Mouse (Mus musculus) heart, embryonic 14.5 days (tissue): ENCODE results near the gene Cgnl1. TPM values are rescaled to one million over a fixed set of nuclear protein-coding genes. Genes with fewer than 3 reads are reported as not detected.

Source experiments
- ATAC-seq: fragments of 200-750 bp; cut with Nextera tagmentation; 2 replicates; pipeline ENCODE4 v1.8.0; 2017; ENCODE audit warnings: low read depth, moderate TSS enrichment; ENCODE audit not compliant: insufficient number of reproducible peaks, insufficient read depth, low FRiP score
- H3K27ac ChIP-seq, 2 experiments: fragments of 200-500 bp in 1 of 2; fragments of 300-500 bp in 1 of 2; sonication (generic) in 1 of 2; replicated peaks in 1 of 2; 2 replicates each; pipeline ENCODE4 v1.5.1; 2012 to 2014; ENCODE audit warnings: low read depth in 2 of 2, low read length in 2 of 2, control low read depth in 1 of 2, mild to moderate bottlenecking in 1 of 2, mixed read lengths in 1 of 2; ENCODE audit not compliant: control insufficient read depth in 1 of 2, insufficient read depth in 1 of 2
- H3K27me3 ChIP-seq: fragments of 300-500 bp; sonication (generic); 2 replicates; pipeline ENCODE4 v1.6.1; 2014; ENCODE audit warnings: mild to moderate bottlenecking, low read length, control low read depth; ENCODE audit not compliant: control insufficient read depth, insufficient read depth
- H3K36me3 ChIP-seq: fragments of 300-500 bp; sonication (generic); 2 replicates; pipeline ENCODE4 v1.6.1; 2014; ENCODE audit warnings: mild to moderate bottlenecking, control low read depth, low read length, mixed read lengths; ENCODE audit not compliant: control insufficient read depth, insufficient read depth
- H3K4me1 ChIP-seq, 2 experiments: fragments of 200-500 bp in 1 of 2; fragments of 300-500 bp in 1 of 2; sonication (generic) in 1 of 2; 2 replicates each; pipeline ENCODE4 v1.6.1; 2012 to 2014; ENCODE audit warnings: low read length in 2 of 2, control low read depth in 1 of 2, mixed read lengths in 1 of 2; ENCODE audit not compliant: control insufficient read depth in 2 of 2, insufficient read depth in 2 of 2
- H3K4me2 ChIP-seq: fragments of 300-500 bp; sonication (generic); 2 replicates; pipeline ENCODE4 v1.6.1; 2014; ENCODE audit warnings: mild to moderate bottlenecking, low read length
- H3K4me3 ChIP-seq, 2 experiments: fragments of 200-500 bp in 1 of 2; fragments of 300-500 bp in 1 of 2; sonication (generic) in 1 of 2; 2 replicates each; pipeline ENCODE4 v1.5.1; 2012 to 2014; ENCODE audit warnings: low read length in 2 of 2, mild to moderate bottlenecking in 2 of 2, control low read depth in 1 of 2, low read depth in 1 of 2, moderate library complexity in 1 of 2; ENCODE audit not compliant: control insufficient read depth in 1 of 2, insufficient read depth in 1 of 2
- H3K9ac ChIP-seq: fragments of 300-500 bp; sonication (generic); 2 replicates; pipeline ENCODE4 v1.6.1; 2014; ENCODE audit warnings: mild to moderate bottlenecking, low read length
- H3K9me3 ChIP-seq: fragments of 300-500 bp; sonication (generic); 2 replicates; pipeline ENCODE4 v1.6.1; 2016; ENCODE audit warnings: low read length, control low read depth; ENCODE audit not compliant: control insufficient read depth
- WGBS: fragments of 180-500 bp; shearing (Covaris S2); extraction: QIAGEN DNeasy Blood & Tissue Kit; methylation state at CpG from one replicate; pipeline ENCODE4 v1.1.7; 2014; 5-methylcytosine and 5-hydroxymethylcytosine counted together
- polyA plus RNA-seq: library from polyadenylated mRNA; unstranded; fragments of >200 nt; fragmentation: Nextera tagmentation; extraction: Ambion mirVana; gene quantifications from 2 replicates; pipeline ENCODE4 v1.2.1, GENCODE M21; 2014

Gene Cgnl1
- polyA plus RNA-seq, 1 experiment from 2014 or later, result 37.6 TPM

- no peak for ATAC-seq
- Histone ChIP-seq H3K4me1 (peaks cover 26 to 52% of the 10 kb centered on the region in 2 experiments), H3K9me3 (no peaks in the 10 kb centered on the region), H3K4me3 (no peak overlapping the region), H3K4me2 (no peak overlapping the region), H3K36me3 (peaks cover 8% of the 10 kb centered on the region; the same call in 1 of the 2 replicates), H3K27ac (no peak overlapping the region), H3K27me3 (no peaks in the 10 kb centered on the region), H3K9ac (no peak overlapping the region)
- 91% methylated on average over 5 of the region's 5 CpGs for WGBS
These were observed 72.3 kb downstream of the Cgnl1 start for GRCm38 (mm10) chr9:71699087-71699486.

GRCm38 (mm10) chr9:71698116-71698515 is 73.3 kb downstream of the Cgnl1 start:
- Histone ChIP-seq H3K4me2 (no peak overlapping the region), H3K36me3 (peaks cover 4% of the 10 kb centered on the region), H3K27me3 (no peaks in the 10 kb centered on the region), H3K27ac (0 out of 4 replicates have a peak overlapping the region, but pooled peaks of 1 of the 2 experiments have one; percentile 9), H3K9ac (no peak overlapping the region), H3K4me1 (peaks cover 24 to 58% of the 10 kb centered on the region in 2 experiments), H3K4me3 (no peak overlapping the region), H3K9me3 (no peaks in the 10 kb centered on the region)
- WGBS, result 93% methylated on average over 3 of the region's 3 CpGs
- ATAC-seq, result no peak

GRCm38 (mm10) chr9:71697189-71697588 is 74.2 kb downstream of the Cgnl1 start:
- no peak overlapping the region for H3K9ac ChIP-seq
- peaks cover 5% of the 10 kb centered on the region for H3K36me3 ChIP-seq
- ATAC-seq, result no peak
- no peaks in the 10 kb centered on the region for H3K27me3 ChIP-seq
- WGBS, result 62% methylated on average over 2 of the region's 2 CpGs
- H3K4me3 ChIP-seq, result no peak overlapping the region
- H3K27ac ChIP-seq, result peak overlapping the region in 1 of 2 experiments; percentile 64; a peak in 2 of 4 replicates
- H3K9me3 ChIP-seq, result no peaks in the 10 kb centered on the region
- peaks cover 20 to 50% of the 10 kb centered on the region in 2 experiments for H3K4me1 ChIP-seq
- no peak overlapping the region for H3K4me2 ChIP-seq

- Histone ChIP-seq H3K9me3 (no peaks in the 10 kb centered on the region), H3K4me2 (no peak overlapping the region), H3K27ac (peak overlapping the region; percentile 35 to 64), H3K9ac (no peak overlapping the region), H3K27me3 (no peaks in the 10 kb centered on the region), H3K36me3 (peaks cover 5% of the 10 kb centered on the region), H3K4me3 (no peak overlapping the region), H3K4me1 (peaks cover 19 to 45% of the 10 kb centered on the region in 2 experiments)
- no peak for ATAC-seq
- WGBS, result 33% methylated on average over 6 of the region's 6 CpGs
These were observed 74.6 kb downstream of the Cgnl1 start for GRCm38 (mm10) chr9:71696762-71697161.

GRCm38 (mm10) chr9:71695133-71695532 is 76.3 kb downstream of the Cgnl1 start:
- Histone ChIP-seq H3K4me1 (peaks cover 24 to 50% of the 10 kb centered on the region in 2 experiments), H3K27me3 (no peaks in the 10 kb centered on the region), H3K4me2 (no peak overlapping the region), H3K36me3 (peaks cover 5% of the 10 kb centered on the region), H3K27ac (peak overlapping the region; percentile 63 to 64), H3K9me3 (no peaks in the 10 kb centered on the region), H3K9ac (peak overlapping the region; percentile 18; the same call in 1 of the 2 replicates), H3K4me3 (no peak overlapping the region)
- ATAC-seq, result no peak
- WGBS, result 73% methylated on average over 3 of the region's 3 CpGs

- H3K9ac ChIP-seq, result no peak overlapping the region
- no peaks in the 10 kb centered on the region for H3K9me3 ChIP-seq
- no peaks in the 10 kb centered on the region for H3K27me3 ChIP-seq
- H3K4me2 ChIP-seq, result no peak overlapping the region
- WGBS, result 42% methylated on average over 4 of the region's 4 CpGs
- peak; percentile 48 for ATAC-seq
- H3K4me3 ChIP-seq, result no peak overlapping the region
- peaks cover 8% of the 10 kb centered on the region for H3K36me3 ChIP-seq
- H3K27ac ChIP-seq, result peak overlapping the region; percentile 63 to 64
- peaks cover 28 to 57% of the 10 kb centered on the region in 2 experiments for H3K4me1 ChIP-seq
These were observed 77.2 kb downstream of the Cgnl1 start for GRCm38 (mm10) chr9:71694223-71694622.

GRCm38 (mm10) chr9:71693771-71694170 is 77.6 kb downstream of the Cgnl1 start:
- no peak overlapping the region for H3K9ac ChIP-seq
- no peaks in the 10 kb centered on the region for H3K27me3 ChIP-seq
- H3K4me3 ChIP-seq, result no peak overlapping the region
- 31% methylated on average over 4 of the region's 4 CpGs for WGBS
- ATAC-seq, result no peak
- H3K36me3 ChIP-seq, result peaks cover 10% of the 10 kb centered on the region
- no peaks in the 10 kb centered on the region for H3K9me3 ChIP-seq
- H3K4me2 ChIP-seq, result no peak overlapping the region
- H3K4me1 ChIP-seq, result peaks cover 28 to 57% of the 10 kb centered on the region in 2 experiments
- H3K27ac ChIP-seq, result peak overlapping the region; percentile 23 to 64

- 92% methylated on average over 7 of the region's 7 CpGs for WGBS
- Histone ChIP-seq H3K36me3 (peaks cover 10% of the 10 kb centered on the region), H3K27ac (no peak overlapping the region), H3K4me3 (no peak overlapping the region), H3K4me1 (peaks cover 28 to 54% of the 10 kb centered on the region in 2 experiments), H3K9me3 (no peaks in the 10 kb centered on the region), H3K9ac (no peak overlapping the region), H3K4me2 (no peak overlapping the region), H3K27me3 (no peaks in the 10 kb centered on the region)
- ATAC-seq, result no peak
These were observed 79.2 kb downstream of the Cgnl1 start for GRCm38 (mm10) chr9:71692165-71692564.
